ENCODE assay signal across 26 mouse cellular contexts in genomic region chr2:73387806-73388205, GRCm38 (mm10). TPM values are rescaled to one million over a fixed set of nuclear protein-coding genes. Genes with fewer than 3 reads are reported as not detected.
DNase-seq lines count a peak whose midpoint lies in the region; ATAC-seq and TF ChIP-seq lines count a peak whose summit lies in the region.
"Had no signal": no experiment of that assay in that cellular context is flagged by ENCODE, and none has a peak within 500 bp of the region (broad histone marks: within the 10 kb centered on the region; RNA-seq: fewer than 3 reads in every experiment).

No protein-coding gene starts in this region.

- 92% methylated on average over 1 of the region's 1 CpGs for WGBS in liver, adult 2 months
- WGBS in liver, embryonic 12.5 days (ENCODE audit: insufficient replicate concordance): 68% methylated on average over 1 of the region's 1 CpGs

- no peak for DNase-seq in gastrocnemius, adult 2 months
- no peak for DNase-seq in gastrocnemius, adult 18-20 months (ENCODE audit: low spot score)
- DNase-seq in liver, adult 2 months (ENCODE audit: extremely low read depth, low read depth, low spot score): peak; percentile 62
- peak; percentile 55 for DNase-seq in adipocyte (ENCODE audit: low spot score)
- no peak for DNase-seq in lung, postnatal 14 days
- no peak for DNase-seq in layer of hippocampus, adult 18-20 months (ENCODE audit: low spot score in 2 of 2)
- DNase-seq: adrenal gland, adult 8-10 months; cerebellum, adult 2 months; cerebellum, postnatal 25 days; kidney, adult 8-10 months; layer of hippocampus, adult 9-11 months; liver, postnatal 0 days; lung, postnatal 4 days; right cerebral cortex, postnatal 4 days had no signal

- H3K9ac ChIP-seq in liver, adult 2 months (ENCODE audit: low read depth, low read length): no peak overlapping the region
- no peak overlapping the region for H3K9ac ChIP-seq in liver, embryonic 12.5 days
- H3K9ac ChIP-seq: embryonic facial prominence, embryonic 15.5 days; heart, embryonic 12.5 days; hindbrain, embryonic 15.5 days; limb, embryonic 12.5 days; liver, postnatal 0 days; neural tube, embryonic 13.5 days had no signal

- H3K27me3 ChIP-seq in liver, adult 2 months (ENCODE audit: control insufficient read depth, insufficient read depth, low read length): no peaks in the 10 kb centered on the region
- 0 out of 2 replicates have a peak, but pooled peaks cover 7% of the 10 kb centered on the region for H3K27me3 ChIP-seq in liver, embryonic 12.5 days (replicated peaks)
- H3K27me3 ChIP-seq in myocyte (ENCODE audit: control insufficient read depth, insufficient read depth, insufficient read length): no peaks in the 10 kb centered on the region
- H3K27me3 ChIP-seq: embryonic facial prominence, embryonic 15.5 days; heart, embryonic 12.5 days; hindbrain, embryonic 15.5 days; neural tube, embryonic 13.5 days had no signal

- no peak for ATAC-seq in liver, embryonic 12.5 days
- ATAC-seq: forebrain, embryonic 14.5 days; liver, postnatal 0 days; midbrain, embryonic 16.5 days had no signal

- peaks cover 4% of the 10 kb centered on the region for H3K4me1 ChIP-seq in liver, adult 2 months (ENCODE audit: control insufficient read depth, insufficient read depth, low read length)
- peaks cover 28% of the 10 kb centered on the region for H3K4me1 ChIP-seq in liver, embryonic 12.5 days

- H3K27ac ChIP-seq in gastrocnemius, adult 2 months: peak overlapping the region; percentile 2; the same call in 1 of the 2 replicates
- no peak overlapping the region for H3K27ac ChIP-seq in liver, adult 2 months (replicated peaks; ENCODE audit: insufficient read depth, low read depth, low read length)
- H3K27ac ChIP-seq in liver, embryonic 12.5 days: no peak overlapping the region
- H3K27ac ChIP-seq: embryonic facial prominence, embryonic 10.5 days; embryonic facial prominence, embryonic 15.5 days; kidney, postnatal 0 days; limb, embryonic 12.5 days; neural tube, embryonic 13.5 days had no signal

- no peaks in the 10 kb centered on the region for H3K36me3 ChIP-seq in liver, adult 2 months (ENCODE audit: control insufficient read depth, insufficient read depth, low read length)
- H3K36me3 ChIP-seq in liver, embryonic 12.5 days: no peaks in the 10 kb centered on the region
- no peaks in the 10 kb centered on the region for H3K36me3 ChIP-seq in myocyte (ENCODE audit: control insufficient read depth, insufficient read depth)
- H3K36me3 ChIP-seq: embryonic facial prominence, embryonic 10.5 days; embryonic facial prominence, embryonic 15.5 days; heart, embryonic 12.5 days; hindbrain, embryonic 10.5 days; hindbrain, embryonic 15.5 days; limb, embryonic 12.5 days; neural tube, embryonic 13.5 days had no signal

- TF ChIP-seq POLR2A in liver, adult 2 months (IDR thresholded peaks at IDR 0.05; ENCODE audit: extremely low read depth, insufficient read depth, low read length): no peak
- TF ChIP-seq POLR2A in myocyte (IDR thresholded peaks at IDR 0.05; ENCODE audit: insufficient read length, low read depth): no peak

- no peak overlapping the region for H3ac ChIP-seq in myocyte (ENCODE audit: control insufficient read depth, insufficient read length)

- no peak overlapping the region for H3K4me3 ChIP-seq in gastrocnemius, adult 2 months
- H3K4me3 ChIP-seq in liver, adult 2 months (ENCODE audit: insufficient read depth, low read depth, low read length): no peak overlapping the region
- H3K4me3 ChIP-seq in liver, embryonic 12.5 days: no peak overlapping the region
- no peak overlapping the region for H3K4me3 ChIP-seq in myocyte

- intact Hi-C loops in gastrocnemius, adult 2 months (cut with DNase I): loop anchor here (2.0 kb wide), 1 partner anchor 75 kb away; the partner anchor contains the start of genes Cir1 and Scrn3

- TF ChIP-seq CTCF in gastrocnemius, adult 2 months (IDR thresholded peaks at IDR 0.05): no peak
- no peak for TF ChIP-seq CTCF in liver, adult 2 months (IDR thresholded peaks at IDR 0.05; ENCODE audit: low read depth, low read length)

- H3K79me2 ChIP-seq in liver, adult 2 months (ENCODE audit: control insufficient read depth, insufficient read depth, low read length): peaks cover 5% of the 10 kb centered on the region
- H3K79me2 ChIP-seq in myocyte (ENCODE audit: control insufficient read depth, insufficient read depth): no peaks in the 10 kb centered on the region

- H3K4me2 ChIP-seq in liver, embryonic 12.5 days: no peak overlapping the region
- H3K4me2 ChIP-seq in myocyte (ENCODE audit: low read depth): peak overlapping the region; percentile 1

- no peaks in the 10 kb centered on the region for H3K9me3 ChIP-seq in liver, embryonic 12.5 days (replicated peaks)
- H3K9me3 ChIP-seq: embryonic facial prominence, embryonic 10.5 days; embryonic facial prominence, embryonic 15.5 days; heart, embryonic 12.5 days; hindbrain, embryonic 10.5 days; hindbrain, embryonic 15.5 days; limb, embryonic 12.5 days; neural tube, embryonic 13.5 days had no signal

TF ChIP-seq in myocyte, 11 proteins besides CTCF, POLR2A, EP300 and RAD21:
- TF ChIP-seq E2F4 (IDR thresholded peaks at IDR 0.05; ENCODE audit: insufficient read depth) (no peak), MYOG (IDR thresholded peaks at IDR 0.05; ENCODE audit: control insufficient read depth in 1 of 3, insufficient read depth in 1 of 3, insufficient read length in 2 of 3, low read depth in 2 of 3) (no peak), REST (IDR thresholded peaks at IDR 0.05; ENCODE audit: insufficient read depth, insufficient read length) (no peak), CEBPB (IDR thresholded peaks at IDR 0.05; ENCODE audit: insufficient read depth, poor library complexity, severe bottlenecking) (no peak), TCF12 (IDR thresholded peaks at IDR 0.05; ENCODE audit: insufficient read depth, poor library complexity, severe bottlenecking) (no peak), TCF3 (IDR thresholded peaks at IDR 0.05; ENCODE audit: insufficient read length, low read depth) (no peak), MAX (IDR thresholded peaks at IDR 0.05; ENCODE audit: low read depth) (no peak), POLR2AphosphoS2 (IDR thresholded peaks at IDR 0.05; ENCODE audit: insufficient read length, low read depth) (no peak), SRF (IDR thresholded peaks at IDR 0.05; ENCODE audit: control insufficient read depth, insufficient read length, low read depth) (no peak)

RNA-seq across cellular contexts. Expression of gene Gpr155, which starts 1.4 kb away (rescaled TPM):
- total RNA-seq in gastrocnemius, adult 2 months (2021): 10 to 100 TPM; 14.1 to 15.7 TPM
- 10 to 100 TPM; 18.3 to 19.2 TPM for total RNA-seq in gastrocnemius, adult 18-20 months (2021)
- total RNA-seq in liver, adult 2 months (2014; rRNA removed): 19.9 TPM in 2 replicates
- polyA plus RNA-seq in liver, adult 2 months (2012; rRNA removed): 13.3 and 15.1 TPM in 2 replicates
- 8.7 and 9.2 TPM in 2 replicates for polyA plus RNA-seq in liver, embryonic 12.5 days (2016; fragmentation: Nextera tagmentation; extraction: Ambion mirVana)
- 7.6 TPM for polyA plus RNA-seq in myocyte (2012; fragmentation: generic; extraction: Trizol)
- total RNA-seq in layer of hippocampus, adult 18-20 months (2021): 10 to 100 TPM; 52.1 to 58.5 TPM

Comparison
In these comparisons a context has a peak if more than half of its experiments do, and no peak if none do; other contexts are left out.
1. DNase-seq: peak in liver, adult 2 months (single experiment) and adipocyte (single experiment); none in gastrocnemius, adult 2 months (single experiment), gastrocnemius, adult 18-20 months (single experiment), lung, postnatal 14 days (single experiment) and layer of hippocampus, adult 18-20 months (0 of 2).